Mouse (Mus musculus): ENCODE measurements around the gene Prss48. TPM values are rescaled to one million over a fixed set of nuclear protein-coding genes. Genes with fewer than 3 reads are reported as not detected.
"Not testable (repeated sequence)": the region's sequence is repeated elsewhere in the genome, so short reads cannot be mapped to it uniquely, and the experiment has no call there.

Prss48 gene
- total RNA-seq, 2 experiments from 2014 or later = not detected

DNA sequence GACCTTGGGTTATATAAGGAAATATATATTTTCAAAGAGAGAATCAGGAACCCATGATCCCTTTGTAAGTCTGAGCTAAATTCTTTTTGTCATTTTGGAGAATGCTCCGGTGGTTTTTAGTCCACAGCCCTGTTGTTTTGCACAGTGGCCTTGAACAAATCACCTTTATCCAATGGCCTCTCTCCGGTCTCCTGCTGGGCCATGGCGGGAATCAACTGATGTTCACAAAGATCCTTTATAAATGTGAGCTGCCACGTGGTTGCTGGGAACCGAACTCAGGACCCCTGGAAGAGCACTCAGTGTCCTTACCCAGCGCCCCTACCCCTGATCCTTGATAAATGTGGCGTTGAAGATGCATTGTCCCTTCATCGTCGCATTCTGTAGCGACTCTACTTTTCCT is 2.5 kb upstream of the Prss48 start:
- DNase-seq = no peak
- intact Hi-C loops (cut with DNase I) = no loop called here

DNA sequence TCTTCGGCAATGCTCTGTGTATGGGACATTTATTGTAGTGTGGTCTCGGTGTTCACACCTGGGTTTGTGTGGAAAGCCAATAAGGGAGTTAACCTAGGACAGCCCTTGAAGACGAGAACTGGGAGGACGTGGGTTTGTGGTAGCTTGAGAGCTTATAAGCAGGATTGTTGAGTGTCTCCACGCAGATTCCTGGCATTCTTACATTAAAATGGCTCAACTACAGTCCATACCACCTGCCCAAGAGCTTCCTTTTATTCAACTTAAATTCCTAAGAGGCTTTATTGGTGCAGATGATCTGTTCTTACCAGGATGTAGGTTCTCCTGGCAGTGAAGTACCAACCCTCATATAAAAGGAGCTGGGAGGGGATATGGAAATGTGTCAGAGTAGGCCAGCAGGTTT is 649 bp upstream of the Prss48 start:
- DNase-seq = no peak
- intact Hi-C loops (cut with DNase I) = no loop called here

DNA sequence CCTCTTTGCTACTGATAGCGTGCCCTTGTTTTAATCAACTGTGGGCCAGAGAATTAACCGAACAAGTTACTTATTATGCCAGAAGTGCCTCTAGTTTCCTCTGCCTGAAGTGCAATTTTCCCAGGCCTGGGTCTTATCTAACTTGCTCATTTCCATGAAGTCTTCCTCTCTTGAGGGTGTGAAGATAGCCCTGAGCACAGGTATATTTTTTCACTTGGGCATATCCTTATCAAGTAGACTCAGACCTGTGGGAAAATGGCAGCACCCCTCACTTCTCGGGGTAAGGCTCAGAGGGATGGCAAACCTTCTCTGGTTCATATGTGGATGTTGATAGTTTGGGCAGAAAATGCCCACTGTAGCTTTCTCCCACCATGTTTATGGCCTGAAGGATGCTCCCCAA is 1.0 kb downstream of the Prss48 start:
- intact Hi-C loops (cut with DNase I) = no loop called here
- DNase-seq = no peak

DNA sequence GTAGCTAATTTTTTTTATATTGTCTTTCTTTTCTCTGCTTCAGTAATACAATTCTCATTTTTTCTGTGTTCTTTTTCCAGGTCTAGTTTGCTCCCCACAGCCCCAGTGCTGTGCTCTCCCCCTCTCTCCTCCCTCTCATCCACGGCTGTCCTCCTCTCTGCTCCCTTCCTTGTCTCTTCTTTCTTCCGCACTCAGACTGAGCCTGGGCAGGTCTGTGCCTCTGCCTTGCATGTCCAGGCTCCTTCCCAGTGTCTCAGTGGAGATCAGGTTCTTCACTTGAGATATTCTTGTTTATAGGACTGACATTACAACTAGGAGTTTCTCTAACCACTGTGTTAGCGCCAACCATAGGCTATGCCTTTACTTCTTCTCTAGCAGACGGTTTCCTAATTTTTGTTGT is 7.6 kb downstream of the Prss48 start:
- intact Hi-C loops (cut with DNase I) = no loop called here

DNA sequence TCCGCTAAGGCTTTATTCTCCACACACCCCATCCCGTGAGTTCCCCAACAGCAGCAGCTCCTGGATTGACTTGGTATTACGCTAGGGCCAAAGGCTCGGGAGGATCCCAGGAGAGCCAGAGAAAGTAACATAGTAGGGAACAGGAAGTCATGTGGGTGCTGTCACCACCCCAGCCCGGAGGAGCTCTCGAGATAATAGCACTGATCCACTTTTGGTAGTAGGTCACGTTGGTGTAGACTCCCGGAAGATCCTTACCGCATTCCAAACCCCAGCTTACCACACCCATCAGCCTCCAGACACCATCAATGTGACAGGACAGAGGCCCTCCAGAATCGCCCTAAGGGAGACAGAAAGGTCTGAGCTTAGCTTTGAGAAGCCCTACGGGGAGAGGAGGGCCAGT is 8.5 kb downstream of the Prss48 start:
- intact Hi-C loops (cut with DNase I) = no loop called here
- no peak for DNase-seq

More for the DNA sequence above, 7.6 kb downstream of the Prss48 start:
- no peak for DNase-seq

DNA sequence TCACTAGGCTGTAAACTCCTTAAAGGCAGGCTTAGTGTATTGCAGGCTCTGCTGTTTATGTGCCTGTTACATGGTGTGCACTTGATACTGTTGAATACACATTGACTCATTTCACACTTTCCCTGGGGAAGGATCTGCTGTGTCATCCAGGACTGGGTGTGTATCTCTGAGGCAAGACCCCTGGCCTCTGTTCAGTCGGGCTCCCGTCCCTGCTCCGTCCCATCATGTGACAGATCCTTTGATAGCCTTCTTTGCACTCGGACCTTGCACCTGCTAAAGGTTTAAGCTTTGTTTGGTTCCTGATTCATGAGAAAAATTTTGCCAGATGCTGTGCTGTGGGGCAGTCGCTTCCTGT is 10.5 kb downstream of the Prss48 start:
- intact Hi-C loops (cut with DNase I) = no loop called here
- no peak for DNase-seq

DNA sequence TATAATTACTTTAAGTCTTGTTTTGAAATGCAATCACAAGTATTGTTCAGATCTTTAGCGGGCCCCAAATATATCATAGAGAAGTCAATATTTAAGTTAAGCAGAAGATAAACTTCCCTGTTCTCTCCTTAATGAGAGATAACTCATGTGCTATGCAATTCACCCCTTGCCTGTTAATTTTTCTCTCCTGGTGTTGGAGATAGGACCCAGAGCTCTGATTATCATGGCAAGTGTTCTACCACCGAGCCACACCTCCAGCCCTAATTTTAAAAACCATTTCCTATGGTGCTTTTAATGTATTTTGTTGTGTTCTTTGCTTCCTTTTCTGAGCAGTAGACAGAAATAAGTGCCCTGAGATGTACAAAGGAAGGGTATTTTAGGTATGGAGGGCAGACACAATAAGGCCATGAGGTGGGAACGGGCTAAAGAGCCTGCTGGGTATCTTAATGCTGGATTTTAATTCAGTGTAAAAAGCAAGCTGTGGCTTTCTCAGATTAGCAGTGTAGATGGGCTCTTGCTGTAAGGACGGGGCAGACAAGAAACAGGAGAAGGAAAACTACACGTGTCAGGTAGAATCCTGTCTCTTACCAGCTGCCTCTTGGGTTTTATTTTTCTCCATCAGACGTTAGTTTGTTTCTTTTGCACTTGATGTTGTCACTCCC is 11.0 kb downstream of the Prss48 start:
- intact Hi-C loops (cut with DNase I) = no loop called here
- DNase-seq = no peak

DNA sequence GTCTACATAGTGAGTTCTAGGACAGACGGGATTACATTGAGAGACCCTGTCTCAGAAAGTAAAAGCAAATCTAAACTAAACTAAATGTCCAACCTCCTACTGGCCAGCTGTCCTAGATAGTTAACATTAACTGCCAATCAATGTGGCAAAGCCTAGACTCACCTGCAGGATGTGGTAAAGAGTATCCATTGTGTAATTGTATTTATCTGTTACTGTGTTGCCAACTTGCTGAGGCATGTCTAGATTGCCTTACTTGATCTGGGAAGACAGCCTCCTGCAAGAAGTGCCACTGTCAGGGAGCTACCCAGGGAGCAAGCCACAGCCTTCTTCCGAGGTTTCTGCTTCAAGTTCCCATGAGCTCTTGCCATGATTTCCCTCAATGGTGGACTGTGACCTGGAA is 15.1 kb downstream of the Prss48 start:
- no peak for DNase-seq
- intact Hi-C loops (cut with DNase I) = no loop called here

DNA sequence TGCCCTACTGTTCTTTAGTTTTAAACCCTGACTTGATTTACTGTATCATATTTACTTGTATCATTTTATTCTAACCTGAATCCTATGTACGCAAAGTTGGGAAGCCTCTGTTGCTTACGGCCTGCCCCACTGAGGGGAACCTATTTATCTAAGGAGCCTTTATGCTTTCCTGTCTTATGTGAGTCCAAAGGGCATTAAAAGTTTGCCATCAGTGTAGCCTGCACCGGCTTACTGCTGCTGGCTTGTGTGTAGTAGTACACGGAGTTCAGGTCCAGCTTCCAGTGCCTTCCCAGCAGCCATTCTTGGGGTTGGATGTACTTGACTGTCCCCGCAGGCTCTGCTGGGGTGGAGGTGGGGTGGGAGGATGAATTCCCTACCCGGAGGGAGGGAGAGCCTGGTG is 17.8 kb downstream of the Prss48 start:
- no peak for DNase-seq
- intact Hi-C loops (cut with DNase I) = no loop called here

DNA sequence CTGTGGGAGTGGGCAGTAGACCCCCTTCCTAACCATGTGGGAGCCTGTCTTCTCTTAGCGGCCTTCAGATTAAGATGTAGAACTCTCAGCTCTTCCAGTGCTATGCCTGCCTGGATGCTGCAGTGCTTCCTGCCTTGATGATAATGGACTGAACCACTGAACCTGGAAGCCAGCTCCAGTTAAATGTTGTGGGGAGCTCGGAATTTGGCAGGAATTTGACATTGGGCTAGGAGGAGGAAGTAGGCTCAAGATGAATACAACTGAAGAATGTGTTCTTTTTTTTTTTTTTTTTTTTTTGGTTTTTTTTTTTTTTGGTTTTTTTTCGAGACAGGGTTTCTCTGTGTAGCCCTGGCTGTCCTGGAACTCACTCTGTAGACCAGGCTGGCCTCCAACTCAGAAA is 20.5 kb downstream of the Prss48 start:
- DNase-seq = not testable (repeated sequence)

DNA sequence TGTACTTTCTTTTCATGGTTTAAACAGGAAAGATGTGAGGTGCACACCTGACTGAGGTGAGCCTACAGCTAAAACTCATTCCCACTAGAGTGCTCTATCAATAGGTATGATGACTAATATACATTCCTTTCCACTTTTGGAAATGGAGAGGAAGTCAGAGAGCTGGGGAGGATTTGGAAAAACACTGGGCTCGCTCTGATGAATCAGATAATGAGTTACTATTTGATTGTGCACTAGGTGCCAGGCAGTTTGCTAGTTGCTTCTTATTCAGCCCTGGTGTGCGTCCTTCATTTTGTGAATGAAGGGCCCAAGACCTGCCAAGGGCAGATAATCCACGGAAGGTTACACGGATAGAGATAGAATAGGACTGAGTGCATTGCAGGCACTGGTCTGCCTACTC is 22.3 kb downstream of the Prss48 start:
- no peak for DNase-seq
- intact Hi-C loops (cut with DNase I) = no loop called here

More for the DNA sequence above, 20.5 kb downstream of the Prss48 start:
- intact Hi-C loops (cut with DNase I) = not testable (repeated sequence)

DNA sequence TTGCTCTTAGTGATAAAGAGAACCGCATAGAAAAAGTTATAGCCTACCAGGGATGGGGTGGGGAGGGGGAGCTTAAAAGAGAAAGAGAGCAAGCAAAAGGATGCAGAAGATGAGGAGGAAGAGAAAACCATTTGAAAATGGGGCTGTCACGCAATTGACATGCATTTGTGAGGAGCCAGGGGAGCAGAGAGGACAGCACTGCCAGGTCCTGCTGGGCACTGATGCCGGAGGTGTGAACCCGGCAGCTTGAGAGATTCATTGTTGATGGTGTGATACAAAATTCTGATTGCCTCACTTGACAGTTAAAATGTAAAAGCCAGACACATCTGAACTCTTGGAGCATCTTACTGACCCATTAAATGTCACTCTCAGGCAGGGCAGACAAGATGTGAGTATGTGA is 27.8 kb downstream of the Prss48 start:
- intact Hi-C loops (cut with DNase I) = no loop called here
- DNase-seq = peak; percentile 15

DNA sequence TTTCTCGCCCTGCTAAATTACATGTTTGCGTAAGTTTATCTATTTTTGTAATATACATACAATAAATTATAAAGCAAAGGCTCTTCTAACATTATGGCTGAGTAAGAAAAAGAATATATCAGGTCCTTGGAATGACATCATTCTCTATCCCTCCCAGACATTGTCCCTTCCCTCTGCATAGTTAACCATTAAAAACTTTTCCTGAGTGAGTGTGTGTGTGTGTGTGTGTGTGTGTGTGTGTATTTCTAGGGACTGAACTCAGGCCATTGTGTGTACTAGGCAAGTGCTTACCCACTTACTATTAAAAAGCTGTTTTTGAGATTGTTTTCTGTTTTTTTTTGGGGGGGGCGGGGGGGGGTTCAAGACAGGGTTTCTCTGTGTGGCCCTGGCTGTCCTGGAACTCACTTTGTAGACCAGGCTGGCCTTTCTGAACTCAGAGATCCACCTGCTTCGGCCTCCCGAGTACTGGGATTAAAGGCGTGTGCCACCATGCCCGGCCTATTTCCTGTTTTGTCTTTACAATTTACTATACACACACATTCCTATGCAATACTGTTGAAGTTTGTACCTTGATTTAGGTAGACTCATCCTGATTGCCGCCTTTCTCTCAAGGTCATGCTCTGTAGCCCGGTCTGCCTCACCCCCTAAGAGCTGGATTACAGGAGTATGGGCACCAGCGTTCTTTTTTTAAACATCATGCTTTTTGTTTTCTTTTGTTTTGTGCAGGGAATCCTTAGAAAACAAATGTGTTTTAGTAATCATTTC is 28.7 kb downstream of the Prss48 start:
- intact Hi-C loops (cut with DNase I) = no loop called here

DNA sequence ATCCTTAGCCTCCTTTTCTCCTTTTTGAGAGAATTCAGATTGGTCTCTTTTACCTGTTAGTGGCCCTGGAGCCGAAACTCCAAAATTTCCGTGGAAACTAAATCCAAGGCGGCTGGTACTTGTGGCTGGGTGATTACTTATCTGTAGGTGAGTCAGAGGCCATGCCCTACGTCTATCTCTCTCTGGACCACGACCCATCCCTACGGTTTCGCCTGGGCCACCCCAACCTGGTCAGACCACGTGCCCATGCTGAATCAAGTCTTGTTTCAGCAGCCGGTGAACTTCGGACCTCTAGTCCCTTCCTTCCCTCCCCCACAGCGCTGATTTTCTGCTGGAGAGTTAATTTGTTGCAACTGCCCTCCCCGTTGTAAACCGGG is 30.7 kb downstream of the Prss48 start:
- intact Hi-C loops (cut with DNase I) = no loop called here
- DNase-seq = peak; percentile 11

More for the DNA sequence above, 28.7 kb downstream of the Prss48 start:
- DNase-seq = no peak

DNA sequence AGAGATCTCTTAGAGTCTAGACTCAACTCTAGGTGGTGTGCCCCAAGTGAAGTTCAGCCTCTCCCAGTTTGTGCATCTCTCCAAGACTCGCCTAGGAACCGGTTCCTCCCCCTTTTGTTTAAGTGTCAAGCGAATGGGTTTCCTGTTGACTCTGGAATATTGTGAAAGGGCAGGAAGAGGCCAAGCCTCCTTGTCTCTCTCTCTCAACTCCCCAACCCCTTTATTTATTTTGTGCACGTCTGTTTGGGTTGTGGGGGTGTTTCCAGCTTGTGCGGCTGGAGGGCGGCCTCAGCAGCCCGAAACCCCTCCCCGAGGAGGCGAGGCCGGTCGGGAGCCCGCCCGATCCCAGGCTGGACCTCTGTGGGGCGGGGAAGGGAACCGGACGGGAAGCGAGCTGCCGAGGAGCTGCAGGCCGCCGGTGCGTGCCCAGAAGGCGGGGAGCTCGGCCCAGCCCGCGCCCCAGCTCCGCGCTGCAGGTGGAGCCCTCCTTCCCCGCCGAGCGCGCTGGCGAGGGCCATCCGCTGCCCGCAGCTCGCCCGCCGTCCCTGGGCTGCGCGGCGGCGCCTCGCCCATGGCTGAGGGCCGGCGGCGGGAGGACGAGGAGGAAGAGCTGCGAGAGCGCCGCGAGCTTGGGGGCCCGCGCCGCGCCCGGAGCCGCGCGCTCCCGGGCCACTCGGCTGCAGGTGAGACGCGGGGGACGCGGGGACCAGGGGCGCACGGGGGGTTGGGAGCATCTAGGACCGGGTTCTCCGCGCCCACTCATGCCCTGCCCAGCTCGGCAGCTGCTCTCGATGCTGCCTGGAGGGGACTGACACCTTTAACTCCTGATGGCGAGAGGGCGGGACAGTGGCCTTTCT is 31.3 kb downstream of the Prss48 start, which contains the start of gene Sh3d19:
Gene Sh3d19, plus strand, starts transcription at position 368 of the 857 bp plus-strand sequence.
- DNase-seq = peak; percentile 75
- intact Hi-C loops (cut with DNase I) = no loop called here

DNA sequence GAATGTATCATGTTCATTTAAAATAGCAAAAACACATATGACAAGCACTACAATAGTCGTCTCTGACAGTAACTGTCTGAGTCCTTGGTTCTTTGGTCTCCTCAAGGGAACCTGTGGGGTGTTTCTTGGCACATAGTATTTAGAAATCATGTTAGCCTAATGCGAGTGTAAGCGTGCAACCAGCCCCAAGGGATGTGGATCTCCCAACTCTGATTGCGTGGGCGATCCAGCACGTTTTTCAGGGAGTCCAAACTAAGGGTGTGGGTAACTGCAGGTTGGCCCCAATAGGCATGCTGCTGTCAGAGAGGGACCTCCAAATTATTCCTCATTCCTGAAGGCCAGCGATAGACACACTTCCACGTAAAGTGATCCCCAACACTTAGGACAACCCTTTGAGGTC is 33.3 kb downstream of the Prss48 start:
- intact Hi-C loops (cut with DNase I) = no loop called here
- DNase-seq = no peak

DNA sequence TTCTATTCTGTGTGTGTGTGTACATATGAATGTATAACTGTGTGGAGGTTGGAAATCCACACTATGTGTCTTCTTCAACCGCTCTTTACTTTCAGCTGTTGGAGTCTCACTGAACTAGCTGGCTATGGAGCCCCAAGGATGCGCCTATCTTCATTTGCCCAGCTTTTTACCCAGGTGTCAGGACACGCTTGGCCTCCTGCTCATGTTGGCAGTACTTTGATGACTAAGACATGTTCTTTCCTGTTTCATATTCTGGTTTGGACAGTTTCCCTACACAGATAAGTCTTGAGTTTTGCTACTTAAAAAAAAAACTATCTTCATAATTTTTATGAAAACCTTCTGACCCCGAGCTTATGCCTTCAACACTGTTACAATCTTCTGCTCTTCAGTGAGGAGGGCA is 36.8 kb downstream of the Prss48 start:
- intact Hi-C loops (cut with DNase I) = no loop called here
- no peak for DNase-seq

DNA sequence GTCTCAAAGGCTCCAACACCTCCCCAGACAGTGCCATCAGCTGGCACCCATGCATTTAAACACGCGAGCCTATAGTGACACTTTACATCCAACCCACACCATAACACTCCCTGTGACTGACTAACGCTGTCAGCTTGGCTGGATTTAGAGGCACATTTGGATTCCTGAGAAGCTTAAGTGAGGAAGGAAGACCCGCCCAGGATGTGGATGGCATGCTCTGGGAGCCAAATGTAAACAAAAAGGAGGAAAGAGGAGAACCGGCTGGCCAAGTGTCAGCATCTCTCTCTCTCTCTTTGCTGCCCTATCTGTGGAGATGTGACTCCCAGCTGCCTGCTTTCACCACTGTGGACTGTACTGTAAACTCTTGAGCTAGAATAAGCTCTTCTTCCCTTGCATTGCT is 41.2 kb downstream of the Prss48 start:
- DNase-seq = no peak
- intact Hi-C loops (cut with DNase I) = no loop called here

DNA sequence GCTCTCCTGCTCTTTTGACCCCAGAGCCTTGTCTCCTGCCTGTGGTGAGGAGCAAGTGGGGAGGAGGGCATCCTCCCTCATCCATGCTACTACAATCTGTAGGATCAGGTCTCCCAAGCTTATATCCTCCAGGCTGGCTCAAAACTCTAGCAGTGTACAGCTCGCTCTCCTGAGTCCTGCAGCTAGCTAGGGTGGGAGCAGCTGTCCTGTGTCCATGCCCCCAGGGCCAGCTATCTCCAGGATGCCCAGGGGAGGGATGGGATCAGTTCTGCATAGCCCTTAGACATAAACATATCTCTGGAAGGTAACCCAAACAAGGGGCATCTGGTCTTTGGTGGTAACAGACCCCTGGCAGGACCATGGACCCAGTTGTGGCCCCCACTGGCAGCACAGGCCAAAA is 42.6 kb downstream of the Prss48 start:
- intact Hi-C loops (cut with DNase I) = no loop called here
- DNase-seq = no peak

DNA sequence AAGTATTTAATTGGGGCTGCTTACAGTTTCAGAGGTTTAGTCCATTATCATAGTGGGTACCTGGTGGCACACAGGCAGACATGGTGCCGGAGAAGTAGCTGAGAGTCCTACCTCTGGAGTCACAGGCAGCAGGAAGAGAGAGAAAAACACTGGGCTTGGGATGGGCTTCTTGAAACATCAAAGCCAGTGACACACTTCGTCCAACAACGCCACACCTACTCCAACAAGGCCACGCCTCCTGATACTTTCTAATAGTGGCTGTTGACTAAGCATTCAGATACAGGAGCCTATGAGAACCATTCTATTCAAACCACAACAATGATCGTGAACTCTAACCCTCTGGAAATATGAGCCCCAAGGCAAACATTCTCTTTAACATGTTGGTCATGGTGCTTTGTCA is 46.6 kb downstream of the Prss48 start:
- no peak for DNase-seq
- intact Hi-C loops (cut with DNase I) = no loop called here

DNA sequence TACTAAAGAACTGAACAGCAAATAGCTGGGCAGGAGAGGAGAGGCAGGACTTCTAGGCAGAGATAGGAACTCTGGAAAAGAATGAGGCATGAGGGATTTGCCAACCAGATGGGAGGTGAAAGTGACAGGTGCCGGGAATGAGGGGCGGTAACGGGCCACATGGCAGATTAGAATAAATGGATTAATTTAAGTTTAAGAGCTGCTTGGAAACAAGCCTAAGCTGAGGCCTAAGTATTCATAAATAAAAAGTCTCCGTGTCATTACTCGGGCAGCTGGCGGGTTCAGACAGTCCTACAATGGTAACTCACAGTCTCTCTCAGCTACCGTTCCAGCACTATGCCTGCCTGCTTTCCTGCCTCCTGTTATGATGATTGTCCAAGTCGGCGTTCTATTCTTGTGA is 47.0 kb downstream of the Prss48 start:
- intact Hi-C loops (cut with DNase I) = no loop called here
- no peak for DNase-seq
